Mouse (Mus musculus) heart, postnatal 0 days (tissue): Measurements from ENCODE around the gene Syf2. TPM values are rescaled to one million over a fixed set of nuclear protein-coding genes. Genes with fewer than 3 reads are reported as not detected.

ENCODE experiments used
- ATAC-seq: fragments of 200-750 bp; cut with Nextera tagmentation; 2 replicates; pipeline ENCODE4 v1.8.0; 2017; ENCODE audit warnings: low read depth, moderate number of reproducible peaks, moderate library complexity; ENCODE audit not compliant: insufficient read depth
- DNase-seq: peaks from one replicate; pipeline ENCODE4 v3.0.0-alpha.2; 2016; ENCODE audit warnings: low spot score
- H3K27ac ChIP-seq: fragments of 300-500 bp; sonication (generic); 2 replicates; pipeline ENCODE4 v1.5.1; 2014; ENCODE audit warnings: low read depth, mild to moderate bottlenecking
- H3K27me3 ChIP-seq: fragments of 300-500 bp; sonication (generic); 2 replicates; pipeline ENCODE4 v1.6.1; 2014; ENCODE audit warnings: low read length, mixed read lengths; ENCODE audit not compliant: control insufficient read depth, insufficient read depth
- H3K36me3 ChIP-seq: fragments of 300-500 bp; sonication (generic); replicated peaks from 2 replicates; pipeline ENCODE4 v1.6.1; 2014; ENCODE audit warnings: low read length, mixed read lengths; ENCODE audit not compliant: control insufficient read depth, insufficient read depth
- H3K4me1 ChIP-seq: fragments of 300-500 bp; sonication (generic); 2 replicates; pipeline ENCODE4 v1.6.1; 2014; ENCODE audit warnings: antibody characterized with exemption; ENCODE audit not compliant: control insufficient read depth, insufficient read depth
- H3K4me2 ChIP-seq: fragments of 300-500 bp; sonication (generic); 2 replicates; pipeline ENCODE4 v1.6.1; 2014; ENCODE audit warnings: low read depth, mild to moderate bottlenecking, low read length, moderate library complexity
- H3K4me3 ChIP-seq: fragments of 300-500 bp; sonication (generic); 2 replicates; pipeline ENCODE4 v1.5.1; 2014; ENCODE audit warnings: low read depth, low read length
- H3K9ac ChIP-seq: fragments of 300-500 bp; sonication (generic); replicated peaks from 2 replicates; pipeline ENCODE4 v1.6.1; 2014; ENCODE audit warnings: low read depth, low read length, mixed read lengths
- H3K9me3 ChIP-seq: fragments of 300-500 bp; sonication (generic); replicated peaks from 2 replicates; pipeline ENCODE4 v1.6.1; 2016; ENCODE audit warnings: low read length; ENCODE audit not compliant: control insufficient read depth
- CTCF ChIP-seq: IDR thresholded peaks from 2 replicates; pipeline ENCODE4 v1.5.1; 2016; ENCODE audit warnings: antibody characterized with exemption, control low read depth, low read depth
- EP300 ChIP-seq: IDR thresholded peaks from 2 replicates; pipeline ENCODE4 v1.6.1; 2016; ENCODE audit warnings: antibody characterized with exemption, low read depth
- WGBS: fragments of 180-500 bp; shearing (Covaris S2); extraction: QIAGEN DNeasy Blood & Tissue Kit; methylation state at CpG from one replicate; pipeline ENCODE4 v1.1.7; 2014; 5-methylcytosine and 5-hydroxymethylcytosine counted together
- polyA plus RNA-seq: library from polyadenylated mRNA; unstranded; fragments of >200 nt; fragmentation: Nextera tagmentation; extraction: Ambion mirVana; gene quantifications from 2 replicates; pipeline ENCODE4 v1.2.1, GENCODE M21; 2015
- total RNA-seq: library from RNA; depleted of rRNA; stranded (reverse); fragments of >200 nt; gene quantifications from 2 replicates; pipeline ENCODE4 v1.2.3, GENCODE M21; 2014; ENCODE audit warnings: low replicate concordance; rRNA removed

Syf2 gene
- 19.5 and 31.1 TPM in 2 replicates for total RNA-seq
- 66.8 and 73.3 TPM in 2 replicates for polyA plus RNA-seq

DNA sequence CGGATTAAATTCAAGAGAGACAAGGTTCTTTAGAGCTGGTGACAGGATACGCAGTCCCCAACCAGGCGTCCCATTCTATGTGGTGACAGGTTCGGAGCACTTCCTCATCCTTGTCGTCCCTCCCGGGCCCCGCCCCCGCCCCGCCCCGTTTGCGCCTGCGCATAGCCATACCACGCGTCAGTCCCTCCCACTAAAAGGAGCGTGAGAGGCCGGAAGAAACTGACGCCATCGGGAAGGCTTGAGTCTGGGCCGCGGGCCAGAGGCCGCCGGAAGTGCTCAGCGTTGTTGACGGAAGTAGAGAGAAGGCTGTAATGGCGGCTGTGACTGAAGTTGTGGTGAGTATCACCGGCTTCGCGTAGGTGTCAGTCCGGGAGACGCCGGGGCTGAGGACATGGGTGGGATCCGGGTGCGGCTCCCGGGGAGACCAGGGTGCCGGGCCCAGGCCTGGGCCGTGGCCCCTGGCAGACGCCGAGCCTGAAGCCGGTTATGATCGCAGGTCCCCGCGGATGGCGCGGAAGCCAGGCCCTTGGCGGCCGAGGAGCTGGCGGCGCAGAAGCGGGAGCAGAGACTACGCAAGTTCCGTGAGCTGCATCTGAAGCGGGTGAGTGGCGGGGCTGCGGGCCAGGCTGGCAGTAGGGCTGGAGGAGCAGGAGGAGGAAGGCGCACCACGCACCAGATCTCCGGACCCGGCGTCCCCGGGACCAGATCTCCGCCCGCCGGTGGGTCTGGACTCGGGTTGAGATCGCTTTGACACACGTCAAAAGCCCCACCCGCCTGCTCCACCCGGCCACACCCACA is at the start of gene Syf2:
Gene Syf2, plus strand, starts transcription at position 215 of the 798 bp plus-strand sequence.
- Histone ChIP-seq H3K4me3 (peak within 1 kb of the TSS; percentile 95), H3K4me2 (peak within 1 kb of the TSS; percentile 86), H3K36me3 (peaks cover 57% of the 10 kb centered on the region), H3K4me1 (peaks cover 8% of the 10 kb centered on the region), H3K27ac (peak within 1 kb of the TSS; percentile 91), H3K9me3 (no peaks in the 10 kb centered on the region), H3K27me3 (no peaks in the 10 kb centered on the region), H3K9ac (peak within 1 kb of the TSS; percentile 82)
- ATAC-seq = peak; percentile 96
- WGBS = under 1% methylated on average over 68 of the region's 68 CpGs
- DNase-seq = peak; percentile 96
- TF ChIP-seq EP300 (peak; percentile 88; the same call in 1 of the 2 replicates), CTCF (no peak)

DNA sequence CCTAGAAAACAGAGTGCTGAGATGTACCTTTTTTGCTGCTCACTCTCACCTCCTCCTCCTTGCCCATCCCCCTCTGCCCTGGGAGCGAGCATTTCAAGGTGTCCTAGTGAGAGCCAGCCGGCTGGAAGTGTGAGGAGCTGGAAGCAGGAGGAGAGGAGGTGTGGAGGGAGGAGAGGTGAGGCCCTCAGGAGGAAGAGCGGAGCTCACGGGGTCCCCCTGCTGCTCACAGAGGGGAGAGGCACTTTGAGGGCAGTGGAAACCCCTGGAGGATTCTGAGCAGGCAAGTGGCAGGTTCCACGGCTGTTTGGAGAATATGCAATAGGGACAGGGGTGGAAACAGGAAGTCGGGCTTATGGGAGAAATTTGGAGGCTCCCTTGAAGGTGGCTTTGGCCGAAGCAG is 47.4 kb upstream of the Syf2 start:
- DNase-seq (peak; percentile 56), ATAC-seq (peak; percentile 52)
- no peak overlapping the region for H3K4me3 ChIP-seq
- no peaks in the 10 kb centered on the region for H3K36me3 ChIP-seq
- H3K4me1 ChIP-seq = peaks cover 18% of the 10 kb centered on the region
- TF ChIP-seq EP300 (no peak), CTCF (peak; percentile 55)
- H3K4me2 ChIP-seq = no peak overlapping the region
- H3K27ac ChIP-seq = peak overlapping the region; percentile 85
- 26% methylated on average over 7 of the region's 7 CpGs for WGBS
- no peak overlapping the region for H3K9ac ChIP-seq
- no peaks in the 10 kb centered on the region for H3K27me3 ChIP-seq
- H3K9me3 ChIP-seq = no peaks in the 10 kb centered on the region

DNA sequence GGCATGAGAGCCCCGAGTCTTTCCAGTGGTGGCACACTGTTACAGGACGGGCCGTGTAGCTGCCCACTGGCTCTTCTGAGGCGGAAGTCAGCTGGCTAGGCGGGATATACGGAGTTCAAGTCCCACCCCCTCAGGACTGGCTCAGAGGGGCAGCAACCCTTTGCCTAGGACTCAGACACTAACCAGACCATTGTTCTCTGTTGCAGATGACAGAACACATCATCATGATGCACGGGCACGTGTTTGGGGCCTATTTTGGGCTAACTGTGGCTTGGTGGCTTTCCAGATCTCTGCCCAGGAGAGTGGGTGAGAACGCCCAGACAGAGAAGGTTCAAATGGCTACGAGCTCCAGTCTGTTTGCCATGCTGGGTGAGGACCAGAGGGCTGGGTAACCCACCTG is 46.9 kb upstream of the Syf2 start:
- Histone ChIP-seq H3K27me3 (no peaks in the 10 kb centered on the region), H3K9me3 (peaks cover 3% of the 10 kb centered on the region; the same call in 1 of the 2 replicates), H3K4me3 (no peak overlapping the region), H3K4me1 (peaks cover 18% of the 10 kb centered on the region), H3K9ac (no peak overlapping the region), H3K36me3 (no peaks in the 10 kb centered on the region), H3K27ac (peak overlapping the region; percentile 85), H3K4me2 (no peak overlapping the region)
- 40% methylated on average over 10 of the region's 10 CpGs for WGBS
- DNase-seq (peak; percentile 77), ATAC-seq (peak; percentile 91)
- TF ChIP-seq EP300 = peak; percentile 78; the same call in 1 of the 2 replicates
- TF ChIP-seq CTCF = no peak

DNA sequence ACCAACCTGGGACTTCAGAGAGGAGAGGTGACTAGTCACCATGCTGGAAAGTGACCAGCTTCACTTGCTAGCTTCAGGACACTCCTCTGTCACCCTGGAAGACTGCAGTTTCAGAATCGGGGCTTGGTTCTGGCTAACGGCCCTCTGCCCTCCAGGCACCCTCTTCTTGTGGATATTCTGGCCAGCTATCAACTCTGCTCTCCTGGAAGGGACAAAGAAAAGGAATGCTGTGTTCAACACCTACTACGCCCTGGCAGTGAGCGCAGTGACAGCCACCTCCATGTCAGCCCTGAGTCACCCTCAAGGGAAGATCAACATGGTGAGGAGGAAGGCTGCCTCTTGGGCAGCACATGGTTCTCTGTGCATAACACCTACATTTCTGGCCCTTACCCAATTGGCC is 46.3 kb upstream of the Syf2 start:
- peak; percentile 30 for DNase-seq

DNA sequence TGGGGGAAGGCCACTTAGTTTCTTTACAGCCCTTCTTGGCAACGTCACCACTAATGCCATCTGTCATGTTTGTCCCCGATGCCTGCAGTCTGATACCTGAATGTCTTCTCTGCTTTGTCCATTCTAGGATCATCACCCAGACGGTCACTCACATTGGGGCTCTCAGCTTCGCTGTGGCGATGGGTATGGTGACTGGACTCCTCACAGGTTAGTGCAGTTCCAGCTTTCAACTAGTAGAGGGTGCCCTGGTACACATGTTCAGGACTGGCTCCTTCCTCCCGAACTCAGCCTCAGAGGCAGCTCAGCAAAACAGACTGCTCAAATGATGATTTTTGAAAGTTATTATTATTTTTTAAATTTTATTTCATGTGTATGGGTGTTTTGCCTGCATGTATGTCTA is 38.6 kb upstream of the Syf2 start:
- H3K4me3 ChIP-seq = no peak overlapping the region
- WGBS = 70% methylated on average over 6 of the region's 6 CpGs
- no peaks in the 10 kb centered on the region for H3K27me3 ChIP-seq
- H3K9ac ChIP-seq = no peak overlapping the region
- no peak overlapping the region for H3K4me2 ChIP-seq
- no peak overlapping the region for H3K27ac ChIP-seq
- no peak for ATAC-seq
- DNase-seq = no peak
- TF ChIP-seq EP300 (no peak), CTCF (peak; percentile 25)
- H3K36me3 ChIP-seq = peaks cover 19% of the 10 kb centered on the region
- peaks cover 7% of the 10 kb centered on the region; the same call in 1 of the 2 replicates for H3K9me3 ChIP-seq
- no peaks in the 10 kb centered on the region for H3K4me1 ChIP-seq

More for the DNA sequence above, 46.3 kb upstream of the Syf2 start:
- Histone ChIP-seq H3K27ac (peak overlapping the region; percentile 85), H3K27me3 (no peaks in the 10 kb centered on the region), H3K4me1 (peaks cover 16% of the 10 kb centered on the region), H3K4me3 (no peak overlapping the region), H3K4me2 (no peak overlapping the region), H3K9me3 (peaks cover 7% of the 10 kb centered on the region; the same call in 1 of the 2 replicates), H3K36me3 (no peaks in the 10 kb centered on the region), H3K9ac (no peak overlapping the region)
- peak; percentile 41 for ATAC-seq
- 42% methylated on average over 4 of the region's 4 CpGs for WGBS
- TF ChIP-seq EP300 = no peak
- no peak for TF ChIP-seq CTCF
